Mouse (Mus musculus): ENCODE results near the gene Trmt2b.

GRCm38 (mm10) chrX:134287305-134287704 is 10.5 kb upstream of the Trmt2b start:
- TF ChIP-seq CTCF (IDR thresholded peaks at IDR 0.05; ENCODE audit: low read depth) (no peak), EP300 (IDR thresholded peaks at IDR 0.05; ENCODE audit: low read depth) (no peak)
